Mouse (Mus musculus) bone marrow, adult 2 months (tissue): ENCODE results near the gene Aqr.

Experiments
- CTCF ChIP-seq: fragments of 200-500 bp; IDR thresholded peaks from 2 replicates; pipeline ENCODE4 v1.5.1; 2011; ENCODE audit warnings: low read length, control low read depth; ENCODE audit not compliant: control insufficient read depth, insufficient read depth
- POLR2A ChIP-seq: fragments of 200-500 bp; IDR thresholded peaks from 2 replicates; pipeline ENCODE4 v1.6.1; 2011; ENCODE audit warnings: low read depth, mild to moderate bottlenecking, control low read depth, low read length, borderline replicate concordance; ENCODE audit not compliant: control insufficient read depth

DNA sequence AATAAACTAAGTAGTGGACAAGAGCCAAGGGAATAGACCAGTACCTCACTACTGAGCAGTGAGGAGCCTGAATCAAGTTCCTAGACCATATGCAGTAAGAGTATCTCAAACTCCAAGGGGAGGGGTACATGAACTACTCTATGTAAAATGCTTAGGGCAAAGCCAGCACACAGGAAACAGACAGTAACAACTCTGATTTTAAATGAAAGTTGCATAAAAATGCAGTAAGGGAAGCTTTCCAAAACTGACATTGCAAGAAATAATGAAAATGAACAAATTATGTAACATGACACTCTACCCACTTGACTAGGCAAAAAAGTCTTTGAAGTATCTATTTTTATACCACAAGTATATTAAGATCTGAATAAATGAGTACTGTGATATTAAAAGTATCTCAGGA lies 19.0 kb downstream of the Aqr start:
- TF ChIP-seq CTCF (no peak), POLR2A (no peak)
